Mouse (Mus musculus) activated CD4-positive, CD25-positive, alpha-beta regulatory T cell, adult 4 months (primary cell): ENCODE data around the gene Olfr1496. TPM values are rescaled to one million over a fixed set of nuclear protein-coding genes. Genes with fewer than 3 reads are reported as not detected.
"Not testable (repeated sequence)": the region's sequence is repeated elsewhere in the genome, so short reads cannot be mapped to it uniquely, and the experiment has no call there.

Experiments used
- ATAC-seq: one replicate; pipeline ENCODE4 v1.8.0; 2017
- polyA plus RNA-seq, 2 experiments: library from polyadenylated mRNA; unstranded; fragments of 100-300 nt; shearing (Covaris generic); gene quantifications; one replicate each; pipeline ENCODE4 v1.2.1; 2017

The Olfr1496 gene
- polyA plus RNA-seq: not detected

DNA sequence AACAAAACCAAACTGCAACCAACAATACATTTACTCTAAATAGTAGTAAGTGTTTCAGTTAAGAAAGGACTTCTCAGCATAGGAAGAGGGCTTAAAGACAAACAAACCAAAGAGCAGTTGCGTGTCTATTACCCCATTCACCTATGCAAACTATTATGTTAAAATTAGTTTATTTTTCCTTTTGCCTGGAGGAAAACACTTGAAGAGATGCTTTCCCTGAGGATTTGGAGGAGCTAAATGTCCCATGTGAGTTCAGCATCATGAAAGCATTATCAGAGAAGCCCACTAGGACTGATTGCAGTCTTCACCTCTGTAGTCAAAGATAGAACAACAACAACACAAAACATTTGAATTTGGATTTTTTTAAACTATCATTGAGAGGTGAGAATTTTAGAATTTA lies at the start of gene Olfr1496:
Olfr1496 (plus strand) TSS at position 301 of the 400 bp plus-strand sequence.
- no peak for ATAC-seq

DNA sequence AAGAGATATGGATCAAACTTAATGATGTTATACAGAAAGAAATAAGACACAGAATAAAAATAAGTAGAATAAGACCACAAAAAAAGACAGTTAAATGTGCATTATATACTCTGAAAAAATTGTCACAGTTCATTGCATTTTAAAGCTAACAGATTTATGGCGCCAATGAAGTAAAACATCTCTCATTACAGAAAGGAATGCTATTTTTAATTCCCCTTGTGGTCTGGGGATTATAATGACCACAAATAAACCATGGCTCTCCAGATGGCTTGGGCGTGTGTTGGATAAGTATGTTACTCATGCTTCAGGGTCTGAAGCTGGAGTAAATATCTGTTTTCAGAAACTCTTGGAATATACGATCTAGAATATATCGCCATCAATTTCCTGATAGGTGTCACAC lies 38.2 kb upstream of the Olfr1496 start, which contains the start of gene Olfr1494:
Olfr1494 (plus strand) TSS at position 301 of the 400 bp plus-strand sequence.
- no peak for ATAC-seq

DNA sequence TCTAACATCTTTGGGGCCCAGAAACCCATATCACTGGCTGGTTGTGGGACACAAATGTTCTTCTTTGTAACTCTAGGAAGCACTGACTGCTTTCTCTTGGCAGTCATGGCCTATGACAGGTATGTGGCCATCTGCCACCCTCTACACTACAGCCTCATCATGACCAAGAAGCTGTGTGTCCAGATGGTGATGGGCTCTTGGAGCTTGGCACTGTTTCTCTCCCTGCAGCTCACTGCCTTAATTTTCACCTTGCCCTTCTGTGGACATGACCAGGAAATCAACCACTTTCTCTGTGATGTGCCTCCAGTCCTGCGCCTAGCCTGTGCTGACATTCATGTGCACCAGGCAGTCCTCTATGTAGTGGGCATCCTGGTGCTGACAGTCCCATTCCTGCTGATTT lies 28.3 kb upstream of the Olfr1496 start:
- no peak for ATAC-seq

DNA sequence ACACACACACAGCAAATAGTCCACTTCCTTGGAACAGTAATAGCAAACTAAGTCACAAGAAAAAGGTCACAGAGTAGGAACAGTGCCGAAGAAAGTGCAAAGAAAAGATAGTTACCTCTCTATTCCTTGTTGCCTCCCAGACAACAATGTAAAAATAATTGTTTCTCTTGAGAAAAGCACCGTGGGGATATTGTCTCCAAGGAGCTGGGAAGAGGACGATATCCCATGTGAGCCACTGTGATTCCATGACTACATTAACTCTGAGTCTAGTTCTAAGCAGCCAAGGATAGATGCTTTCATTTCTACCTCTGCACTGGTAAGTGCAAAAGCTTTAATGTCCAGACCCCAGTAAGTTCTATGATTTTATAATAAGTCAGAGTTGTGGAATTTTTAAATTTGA lies 13.4 kb upstream of the Olfr1496 start, which contains the start of gene Olfr1495:
Olfr1495 (plus strand) TSS at position 301 of the 400 bp plus-strand sequence.
- ATAC-seq: no peak

GRCm38 (mm10) chr19:13768565-13769276 lies 9.0 kb upstream of the Olfr1496 start:
- no peak for ATAC-seq

- no peak for ATAC-seq
Observed at GRCm38 (mm10) chr19:13798102-13798501, 20.4 kb downstream of the Olfr1496 start, which contains the start of gene Olfr1497. Olfr1497 (minus strand) TSS chr19:13798202.

DNA sequence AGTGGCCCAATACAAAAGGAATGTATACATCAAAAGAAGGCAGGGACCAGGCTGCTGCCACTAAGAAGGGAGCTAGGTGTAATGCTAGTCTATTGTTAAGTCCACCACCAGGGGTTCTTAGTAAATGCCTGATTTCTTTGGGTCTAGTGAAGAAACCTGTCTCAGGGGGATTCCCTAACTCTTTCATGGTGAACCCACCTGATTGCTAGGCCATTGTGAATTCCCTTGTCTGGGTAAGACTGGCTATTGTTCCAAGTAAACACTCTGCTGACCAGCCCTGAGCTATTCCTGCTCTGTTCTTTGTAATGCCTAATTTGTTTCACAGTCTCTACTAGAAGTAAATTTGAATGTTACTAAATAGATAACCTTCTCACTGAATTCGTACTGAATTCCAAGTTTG lies 27.8 kb downstream of the Olfr1496 start:
- not testable (repeated sequence) for ATAC-seq

GRCm38 (mm10) chr19:13812823-13813222 lies 35.1 kb downstream of the Olfr1496 start:
- no peak for ATAC-seq

GRCm38 (mm10) chr19:13818827-13819226 lies 41.1 kb downstream of the Olfr1496 start:
- ATAC-seq: no peak

- ATAC-seq: no peak
Observed at GRCm38 (mm10) chr19:13819347-13819746, 41.7 kb downstream of the Olfr1496 start, which contains the start of gene Olfr1499. Olfr1499 (minus strand) TSS chr19:13819447.

- no peak for ATAC-seq
Observed at GRCm38 (mm10) chr19:13820847-13821246, 43.2 kb downstream of the Olfr1496 start.

- no peak for ATAC-seq
Observed at GRCm38 (mm10) chr19:13828447-13828846, 50.8 kb downstream of the Olfr1496 start.

GRCm38 (mm10) chr19:13830388-13830787 lies 52.7 kb downstream of the Olfr1496 start, which contains the start of gene Olfr1500:
Olfr1500 (minus strand) TSS chr19:13830488.
- ATAC-seq: no peak

Other genes with a start within 250 kb of the Olfr1496 start
- not detected for gene Olfr1480, start 250.0 kb upstream of the Olfr1496 start, polyA plus RNA-seq
- gene Olfr1484, start 194.4 kb upstream of the Olfr1496 start, polyA plus RNA-seq: not detected
- not detected for gene Olfr1487, start 160.5 kb upstream of the Olfr1496 start, polyA plus RNA-seq
- gene Olfr1489, start 146.3 kb upstream of the Olfr1496 start, polyA plus RNA-seq: not detected
- not detected for gene Olfr1490, start 126.8 kb upstream of the Olfr1496 start, polyA plus RNA-seq
- not detected for gene Olfr1491, start 80.6 kb upstream of the Olfr1496 start, polyA plus RNA-seq
- not detected for gene Olfr1493-ps1, start 54.6 kb upstream of the Olfr1496 start, polyA plus RNA-seq
- not detected for gene Olfr1494, start 38.1 kb upstream of the Olfr1496 start, polyA plus RNA-seq
- gene Olfr1495, start 13.3 kb upstream of the Olfr1496 start, polyA plus RNA-seq: not detected
- gene Olfr1497, start 20.3 kb downstream of the Olfr1496 start, polyA plus RNA-seq: not detected
- under 1 TPM in 1 of 2 experiments, not detected in 1; 0.30 TPM for gene Olfr1499, start 41.6 kb downstream of the Olfr1496 start, polyA plus RNA-seq
- gene Olfr1500, start 52.6 kb downstream of the Olfr1496 start, polyA plus RNA-seq: not detected
- under 1 TPM in 1 of 2 experiments, not detected in 1; 0.49 TPM for gene Olfr1501, start 72.8 kb downstream of the Olfr1496 start, polyA plus RNA-seq
- not detected for gene Olfr1502, start 83.9 kb downstream of the Olfr1496 start, polyA plus RNA-seq
- not detected for gene Olfr1504, start 120.0 kb downstream of the Olfr1496 start, polyA plus RNA-seq
- gene Olfr1505, start 135.7 kb downstream of the Olfr1496 start, polyA plus RNA-seq: not detected